Mouse (Mus musculus): ENCODE measurements around the gene Lipo2. TPM values are rescaled to one million over a fixed set of nuclear protein-coding genes. Genes with fewer than 3 reads are reported as not detected.
A peak's percentile ranks its signal among the peaks of the same experiment; 100 is the strongest.
"Not testable (repeated sequence)": the region's sequence is repeated elsewhere in the genome, so short reads cannot be mapped to it uniquely, and the experiment has no call there.

Gene Lipo2
- 0.13 and 0.17 TPM in 2 replicates for polyA plus RNA-seq (2012; rRNA removed)

DNA sequence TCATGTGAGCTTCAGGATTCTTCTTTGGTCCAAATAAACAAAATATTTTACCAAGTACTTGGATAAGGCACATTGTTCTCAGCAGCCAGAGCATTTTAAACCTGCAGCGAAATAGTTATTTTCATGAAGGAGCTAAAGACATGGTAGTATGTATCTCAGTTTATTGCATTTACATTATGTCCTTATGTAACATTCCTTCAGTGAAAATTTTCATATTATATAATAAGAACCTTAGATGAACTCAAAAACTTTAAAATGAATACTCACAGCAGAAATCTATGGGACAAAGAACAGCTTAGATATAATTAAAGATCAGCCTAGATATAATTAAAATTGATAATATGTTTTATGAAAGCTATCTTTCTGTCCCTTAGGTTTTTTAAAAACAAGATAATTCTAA, at the start of gene Lipo2:
Gene Lipo2, minus strand, starts transcription at position 101 of the 400 bp plus-strand sequence.
- 0 out of 2 replicates have a peak within 1 kb of the TSS, but pooled peaks have one; percentile 46 for H3K27ac ChIP-seq (ENCODE audit: insufficient read depth, low read length)
- H3K4me1 ChIP-seq (ENCODE audit: control insufficient read depth, insufficient read depth, low read length); H3K4me3 ChIP-seq (ENCODE audit: insufficient read depth, low read length): not testable (repeated sequence)

DNA sequence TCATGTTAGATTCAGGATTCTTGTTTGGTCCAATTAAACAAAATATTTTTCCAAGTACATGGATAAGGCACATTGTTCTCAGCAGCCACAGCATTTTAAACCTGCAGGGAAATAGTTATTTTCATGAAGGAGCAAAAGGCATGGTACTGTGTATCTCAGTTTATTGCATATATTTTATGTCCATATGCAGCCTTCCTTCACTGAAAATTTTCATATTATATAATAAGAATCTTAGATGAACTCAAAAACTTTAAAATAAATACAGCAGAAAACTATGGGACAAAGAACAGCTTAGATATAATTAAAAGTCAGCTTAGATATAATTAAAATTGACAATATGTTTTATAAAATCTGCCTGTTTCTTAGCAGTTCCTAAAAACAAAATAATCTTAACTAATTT, 36.2 kb upstream of the Lipo2 start, which contains the start of gene Lipo1:
Gene Lipo1, minus strand, starts transcription at position 101 of the 400 bp plus-strand sequence.
- peak within 1 kb of the TSS; percentile 79; the same call in 1 of the 2 replicates for H3K27ac ChIP-seq (ENCODE audit: insufficient read depth, low read length)
- H3K4me1 ChIP-seq (ENCODE audit: control insufficient read depth, insufficient read depth, low read length); H3K4me3 ChIP-seq (ENCODE audit: insufficient read depth, low read length): not testable (repeated sequence)

DNA sequence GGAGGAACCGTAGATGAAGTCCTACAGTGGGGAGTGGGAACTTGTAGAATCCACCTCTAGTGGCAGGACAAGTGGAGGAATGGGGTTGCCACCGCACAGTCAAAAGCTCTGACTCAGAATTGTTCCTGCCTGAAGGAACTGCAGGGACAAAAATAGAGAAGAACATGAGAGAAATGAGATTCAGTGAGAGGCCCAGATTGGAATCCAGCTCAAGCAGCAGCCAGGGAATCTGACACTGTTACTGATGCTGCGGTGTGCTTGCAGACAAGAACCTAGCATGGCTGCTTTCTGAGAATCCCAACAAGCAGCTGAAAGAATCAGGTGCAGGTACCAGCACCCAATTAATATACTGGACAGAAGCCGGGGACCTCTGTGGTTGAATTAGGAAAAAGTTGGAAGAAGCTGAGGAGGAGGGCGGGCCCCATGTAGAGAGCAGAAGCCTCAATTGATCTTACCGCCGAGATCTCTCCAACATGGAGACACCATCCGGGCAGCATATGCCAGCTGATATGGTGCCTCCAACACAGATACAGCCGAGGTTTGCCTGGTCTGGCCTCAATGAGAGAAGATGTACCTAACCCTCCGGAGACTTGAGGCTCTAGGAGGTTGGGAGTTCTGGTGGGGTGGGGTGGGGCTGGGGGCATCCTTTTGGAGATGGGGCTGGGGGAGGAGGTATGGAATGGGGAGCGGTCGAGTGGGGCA, 35.6 kb upstream of the Lipo2 start:
- no peak overlapping the region for H3K4me3 ChIP-seq (ENCODE audit: insufficient read depth, low read length)
- H3K27ac ChIP-seq (ENCODE audit: insufficient read depth, low read length), result peak overlapping the region; percentile 79; the same call in 1 of the 2 replicates
- no peak for TF ChIP-seq POLR2A (IDR thresholded peaks at IDR 0.05; ENCODE audit: extremely low read depth, insufficient read depth, low read length)
- no peak for TF ChIP-seq CTCF (IDR thresholded peaks at IDR 0.05; ENCODE audit: extremely low read depth, insufficient read depth, low read length)
- no peaks in the 10 kb centered on the region for H3K4me1 ChIP-seq (ENCODE audit: control insufficient read depth, insufficient read depth, low read length)

DNA sequence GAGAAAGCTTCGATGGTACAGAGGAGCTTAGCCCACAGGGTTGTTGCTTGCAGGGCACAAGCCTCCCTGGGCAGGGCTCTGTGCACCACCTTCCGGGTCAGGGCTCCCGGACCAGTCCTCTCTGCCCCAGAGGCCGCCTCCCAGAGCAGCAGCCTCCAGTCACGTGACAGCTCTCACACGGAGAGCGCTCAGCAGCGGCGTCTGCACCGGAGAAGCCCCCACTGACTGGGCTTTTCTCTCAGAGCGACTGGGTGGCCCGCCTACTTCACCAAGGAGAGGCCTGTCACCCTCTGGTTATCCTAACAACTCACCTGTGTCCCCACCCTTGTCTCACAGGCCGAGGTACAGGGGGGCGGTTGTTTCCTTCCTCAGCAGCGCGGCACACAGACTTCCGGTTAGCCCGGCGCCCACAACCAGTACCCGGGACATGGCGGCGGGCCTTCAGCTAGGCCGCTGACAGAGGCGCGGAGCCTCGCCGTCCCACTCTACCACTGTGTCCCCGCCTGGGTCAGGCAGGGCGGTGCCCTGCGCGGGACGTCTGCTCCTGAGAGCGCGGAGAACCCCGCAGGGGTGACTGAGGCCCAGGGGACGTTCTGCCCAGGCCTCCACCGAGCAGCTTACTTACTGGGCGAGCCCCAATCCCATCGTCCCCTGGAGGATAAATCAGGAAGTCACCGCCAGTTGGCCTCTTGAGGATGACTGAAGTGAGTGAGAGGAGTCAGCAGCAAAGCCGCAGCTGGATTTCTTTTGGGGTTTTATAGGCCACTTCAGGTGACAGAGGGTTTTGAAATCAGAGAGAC, 10.3 kb upstream of the Lipo2 start, which contains the start of gene Lipo3:
Gene Lipo3, minus strand, starts transcription at position 665 of the 800 bp plus-strand sequence.
- H3K4me3 ChIP-seq (ENCODE audit: insufficient read depth, low read length); H3K4me1 ChIP-seq (ENCODE audit: control insufficient read depth, insufficient read depth, low read length); H3K27ac ChIP-seq (ENCODE audit: insufficient read depth, low read length): not testable (repeated sequence)

Other genes starting within 250 kb of the Lipo2 start
- not detected in 2 replicates for gene Lipo4, start 233.6 kb downstream of the Lipo2 start, polyA plus RNA-seq (2012; rRNA removed)
- gene Gm8978, start 126.1 kb downstream of the Lipo2 start, polyA plus RNA-seq (2012; rRNA removed), result not detected in 2 replicates
- gene Lipo3, start 10.6 kb upstream of the Lipo2 start, polyA plus RNA-seq (2012; rRNA removed), result 5.1 and 5.2 TPM in 2 replicates
- not detected in 2 replicates for gene Lipo1, start 36.1 kb upstream of the Lipo2 start, polyA plus RNA-seq (2012; rRNA removed)
- gene Lipf, start 209.8 kb upstream of the Lipo2 start, polyA plus RNA-seq (2012; rRNA removed), result not detected in 2 replicates

Measured in cortical plate, adult 2 months (tissue).